Mouse (Mus musculus) olfactory bulb, adult 2 months (tissue): ENCODE measurements around the gene Kif2b.

Experiments used
- CTCF ChIP-seq: fragments of 200-500 bp; IDR thresholded peaks from 2 replicates; pipeline ENCODE4 v1.5.1; 2012; ENCODE audit warnings: low read depth, mild to moderate bottlenecking, low read length, moderate library complexity; ENCODE audit not compliant: insufficient read depth
- POLR2A ChIP-seq: fragments of 200-500 bp; IDR thresholded peaks from 2 replicates; pipeline ENCODE4 v1.6.1; 2012; ENCODE audit warnings: mild to moderate bottlenecking, low read depth, low read length, moderate library complexity; ENCODE audit not compliant: insufficient read depth

- TF ChIP-seq POLR2A = no peak
- TF ChIP-seq CTCF = no peak
Observed at GRCm38 (mm10) chr11:91530737-91531136, 46.6 kb downstream of the Kif2b start.
